Mouse (Mus musculus): ENCODE results near the gene Clec11a.

Gene Clec11a

GRCm38 (mm10) chr7:44306516-44307240 is at the start of gene Clec11a:
Gene Clec11a, minus strand, starts transcription at chr7:44306902.
- no peak for DNase-seq (ENCODE audit: low spot score)

DNA sequence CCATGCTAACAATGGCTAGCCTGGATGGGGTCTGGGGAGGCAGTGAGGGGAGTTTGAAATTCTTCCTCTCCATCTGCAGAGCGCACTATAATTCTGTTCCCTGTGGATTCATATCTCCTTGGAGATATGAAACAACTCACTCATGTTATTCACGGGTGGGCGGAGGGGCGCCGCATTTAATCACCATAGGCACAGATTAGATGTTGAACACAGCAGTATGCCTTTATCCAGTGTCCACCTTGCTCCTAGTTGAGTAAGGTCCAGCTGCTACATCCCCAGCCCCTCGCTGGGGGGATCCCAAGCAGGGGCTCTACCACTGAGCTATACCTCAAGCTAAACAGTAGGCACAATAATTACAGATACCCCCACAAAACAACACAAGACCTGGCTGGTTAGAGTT is 48.7 kb upstream of the Clec11a start:
- DNase-seq (ENCODE audit: low spot score) = no peak

- no peak for DNase-seq (ENCODE audit: low spot score)
Observed at GRCm38 (mm10) chr7:44353601-44354340, 47.1 kb upstream of the Clec11a start.

DNA sequence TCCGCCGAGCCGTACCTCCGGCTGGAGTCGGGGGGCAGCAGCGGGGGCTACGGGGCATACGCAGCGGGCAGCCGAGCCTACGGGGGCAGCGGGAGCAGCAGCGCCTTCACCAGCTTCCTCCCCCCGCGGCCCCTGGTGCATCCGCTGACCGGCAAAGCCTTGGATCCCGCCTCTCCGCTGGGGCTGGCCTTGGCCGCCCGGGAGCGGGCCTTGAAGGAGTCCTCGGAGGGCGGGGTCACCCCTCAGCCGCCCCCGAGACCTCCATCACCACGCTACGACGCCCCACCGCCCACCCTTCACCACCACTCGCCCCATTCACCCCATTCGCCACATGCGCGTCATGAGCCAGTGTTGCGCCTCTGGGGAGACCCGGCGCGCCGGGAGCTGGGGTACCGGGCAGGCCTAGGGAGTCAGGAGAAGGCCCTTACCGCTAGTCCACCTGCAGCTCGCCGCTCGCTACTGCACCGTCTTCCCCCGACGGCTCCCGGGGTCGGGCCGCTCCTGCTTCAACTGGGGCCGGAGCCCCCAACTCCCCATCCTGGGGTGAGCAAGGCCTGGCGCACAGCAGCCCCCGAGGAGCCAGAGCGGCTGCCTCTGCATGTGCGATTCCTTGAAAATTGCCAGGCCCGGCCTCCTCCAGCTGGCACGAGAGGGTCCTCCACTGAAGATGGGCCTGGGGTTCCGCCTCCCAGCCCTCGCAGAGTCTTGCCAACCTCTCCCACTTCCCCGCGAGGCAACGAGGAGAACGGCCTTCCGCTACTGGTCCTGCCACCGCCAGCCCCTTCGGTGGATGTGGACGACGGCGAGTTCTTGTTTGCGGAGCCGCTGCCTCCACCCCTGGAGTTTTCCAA is 46.3 kb upstream of the Clec11a start:
- no peak for DNase-seq (ENCODE audit: low spot score)

GRCm38 (mm10) chr7:44351881-44352749 is 45.4 kb upstream of the Clec11a start:
- no peak for DNase-seq (ENCODE audit: low spot score)

DNA sequence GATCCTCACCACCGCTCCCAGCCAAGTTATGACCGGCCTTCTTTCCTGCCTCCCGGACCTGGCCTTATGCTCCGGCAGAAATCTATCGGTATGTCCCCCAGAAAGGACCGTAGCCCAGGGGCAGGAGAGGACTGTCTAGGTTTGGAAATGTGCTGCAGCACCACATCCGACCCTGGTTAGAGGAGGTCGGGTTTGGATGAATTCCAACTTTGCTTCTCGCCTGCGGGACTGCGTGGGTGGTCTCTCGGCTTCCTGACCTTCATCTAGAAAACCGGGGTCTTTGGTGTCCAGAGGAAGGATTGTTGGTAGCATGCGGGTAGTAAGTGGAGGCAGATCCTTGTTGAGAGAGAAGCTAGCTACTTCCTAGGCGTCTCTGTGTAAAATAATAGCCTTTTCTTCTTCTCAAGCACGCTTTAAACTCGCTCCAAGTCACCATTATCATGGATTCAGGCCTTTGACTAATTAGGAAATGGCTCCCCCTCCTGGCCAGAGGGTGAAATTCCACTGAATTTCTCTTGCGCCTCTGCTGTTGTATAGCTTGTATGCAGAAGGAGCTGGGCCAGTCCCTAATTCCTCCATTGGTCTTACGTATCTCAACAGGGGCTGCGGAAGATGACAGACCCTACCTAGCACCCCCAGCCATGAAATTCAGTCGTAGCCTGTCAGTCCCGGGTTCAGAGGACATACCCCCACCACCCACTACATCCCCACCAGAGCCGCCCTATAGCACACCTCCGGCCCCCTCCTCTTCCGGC is 44.4 kb upstream of the Clec11a start:
- no peak for DNase-seq (ENCODE audit: low spot score)

- DNase-seq (ENCODE audit: low spot score) = no peak
Observed at GRCm38 (mm10) chr7:44349043-44349442, 42.3 kb upstream of the Clec11a start.

DNA sequence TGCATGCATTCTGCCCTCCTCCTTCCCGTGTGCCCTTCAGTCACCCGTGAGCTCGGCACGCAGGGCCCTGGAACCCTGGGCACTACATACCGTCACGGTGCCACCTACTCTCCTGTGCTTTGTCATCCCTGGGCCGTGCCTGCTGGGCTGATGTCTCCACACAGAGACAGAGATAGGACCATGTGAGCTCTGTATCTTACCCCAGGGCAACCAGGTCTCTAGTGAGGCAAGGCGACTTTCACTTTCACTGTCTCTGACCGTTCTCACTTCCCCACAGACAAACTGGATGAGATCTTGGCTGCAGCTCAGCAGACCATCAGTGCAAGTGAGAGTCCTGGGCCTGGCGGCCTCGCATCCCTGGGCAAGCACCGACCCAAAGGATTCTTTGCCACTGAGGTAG is 37.9 kb upstream of the Clec11a start:
- no peak for DNase-seq (ENCODE audit: low spot score)

DNA sequence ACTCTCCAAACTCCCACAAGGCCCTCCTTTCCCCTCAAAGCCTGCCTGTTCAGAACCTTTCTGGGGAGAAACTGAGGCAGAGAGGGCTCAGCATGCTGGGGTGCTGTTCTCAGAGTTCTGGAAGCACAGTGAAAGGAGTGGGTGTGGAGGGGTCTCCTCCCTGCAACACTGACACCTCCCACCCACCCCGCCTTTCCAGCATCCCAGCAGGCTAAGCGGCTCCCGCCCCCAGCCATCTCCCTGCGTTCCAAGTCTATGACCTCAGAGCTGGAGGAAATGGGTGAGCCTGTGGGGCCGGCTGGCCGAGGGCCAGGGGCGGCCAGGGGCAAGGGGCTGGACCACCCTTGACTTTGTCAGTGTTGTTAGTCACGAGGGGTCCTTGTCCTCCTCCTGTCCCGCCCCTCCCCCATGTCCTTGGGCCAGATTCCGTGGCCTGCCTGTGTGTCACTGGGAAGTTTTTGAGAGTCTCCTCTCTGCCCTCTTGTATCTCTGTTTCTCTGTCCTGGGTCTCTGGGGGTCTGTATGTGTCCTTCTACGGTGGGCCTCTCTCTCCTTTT is 36.8 kb upstream of the Clec11a start:
- no peak for DNase-seq (ENCODE audit: low spot score)

- DNase-seq (ENCODE audit: low spot score) = no peak
Observed at GRCm38 (mm10) chr7:44341714-44342113, 35.0 kb upstream of the Clec11a start.

GRCm38 (mm10) chr7:44341119-44341518 is 34.4 kb upstream of the Clec11a start:
- DNase-seq (ENCODE audit: low spot score) = no peak

- DNase-seq (ENCODE audit: low spot score) = no peak
Observed at GRCm38 (mm10) chr7:44340226-44340625, 33.5 kb upstream of the Clec11a start.

GRCm38 (mm10) chr7:44337121-44337849 is 30.6 kb upstream of the Clec11a start:
- DNase-seq (ENCODE audit: low spot score) = no peak

GRCm38 (mm10) chr7:44336046-44337021 is 29.6 kb upstream of the Clec11a start:
- no peak for DNase-seq (ENCODE audit: low spot score)

DNA sequence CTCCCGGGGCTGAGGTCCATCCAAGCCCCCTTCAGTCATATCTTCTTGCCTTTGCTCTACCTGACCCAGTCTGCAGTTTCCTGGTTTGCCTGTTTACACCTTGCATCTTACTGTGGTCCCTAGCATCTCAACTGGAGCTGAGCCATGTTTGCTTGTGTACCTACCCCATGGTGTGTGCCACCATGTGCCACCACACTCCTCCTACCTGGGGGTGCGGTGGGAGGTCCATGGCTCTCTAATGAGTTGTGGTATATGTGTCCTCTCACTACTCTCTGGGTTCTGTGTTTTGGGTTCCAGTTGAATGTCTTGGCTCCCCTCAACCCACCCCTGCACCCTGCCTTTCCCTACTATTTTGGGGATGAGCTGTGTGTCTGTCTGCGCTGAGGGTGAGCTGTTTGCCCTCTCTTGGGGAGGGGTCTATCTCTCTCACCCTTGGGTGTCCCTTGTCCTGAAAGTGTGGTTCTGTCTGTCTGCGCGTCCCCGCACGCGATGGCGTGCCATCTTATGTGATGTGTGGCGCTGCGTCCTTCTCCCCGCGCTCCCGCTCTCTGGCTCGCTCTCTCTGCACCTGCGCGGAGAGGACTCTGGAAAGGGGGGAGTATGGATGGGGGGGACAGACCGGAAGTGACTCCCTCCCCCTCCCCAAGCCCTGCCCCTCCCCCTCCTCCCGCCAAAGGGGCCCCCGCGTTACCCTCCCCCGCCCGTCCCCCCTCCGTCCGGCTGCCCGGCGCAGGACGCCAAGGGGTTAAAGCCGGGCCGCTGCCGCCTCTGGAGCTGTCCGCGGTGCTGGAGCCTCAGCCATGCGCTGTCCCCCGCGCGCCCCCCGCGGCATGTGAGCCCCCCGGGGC is 28.6 kb upstream of the Clec11a start:
- DNase-seq (ENCODE audit: low spot score) = no peak

DNA sequence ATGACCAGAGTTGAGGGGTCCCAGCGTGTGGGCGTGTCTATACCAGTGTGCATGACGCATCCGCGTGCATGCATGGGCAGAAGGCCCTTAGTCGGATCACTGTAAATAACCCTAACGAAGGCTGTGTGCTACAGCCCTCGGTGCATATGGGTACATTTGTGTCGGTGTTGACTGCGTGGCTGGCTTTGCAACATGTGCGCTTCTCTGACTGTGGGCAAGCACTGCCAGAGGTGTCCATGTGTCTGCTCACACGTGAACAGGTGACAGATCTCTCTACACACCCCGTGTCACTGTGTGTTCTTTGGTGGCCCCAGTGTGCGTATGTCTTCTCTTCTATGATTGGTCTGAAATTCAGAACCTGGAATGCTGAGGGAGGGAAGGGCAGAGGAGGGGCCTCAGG is 27.4 kb upstream of the Clec11a start:
- DNase-seq (ENCODE audit: low spot score) = no peak

DNA sequence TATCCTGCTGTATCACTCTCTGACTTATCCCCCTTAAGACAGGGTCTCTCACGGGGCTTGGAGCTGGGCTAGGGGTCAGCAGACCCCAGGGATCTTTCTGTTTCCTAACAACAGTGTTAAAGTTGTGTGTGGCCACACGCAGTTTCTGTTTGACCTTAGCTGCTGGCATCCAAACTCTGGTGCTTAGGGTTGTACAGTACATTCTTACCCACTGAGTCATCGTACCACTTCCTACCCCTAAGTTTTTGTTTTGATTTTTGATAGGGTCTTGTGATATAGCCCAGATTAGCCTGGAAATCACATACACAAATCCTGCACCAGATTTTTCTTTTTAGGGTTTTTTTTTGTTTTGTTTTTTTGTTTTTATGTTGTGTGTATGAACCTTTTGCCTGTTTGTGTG is 25.6 kb upstream of the Clec11a start:
- DNase-seq (ENCODE audit: low spot score) = no peak

GRCm38 (mm10) chr7:44326614-44327013 is 19.9 kb upstream of the Clec11a start:
- no peak for DNase-seq (ENCODE audit: low spot score)

Data from urinary bladder, postnatal 10 days (tissue).